Mouse (Mus musculus): ENCODE data around the gene Ttc9. TPM values are rescaled to one million over a fixed set of nuclear protein-coding genes. Genes with fewer than 3 reads are reported as not detected.

Gene Ttc9
- total RNA-seq, 1 experiment from 2014 or later, result not detected

GRCm38 (mm10) chr12:81653344-81653743, 22.3 kb downstream of the Ttc9 start:
- ATAC-seq (replicated peaks; ENCODE audit: low read depth, poor library complexity, severe bottlenecking), result no peak

GRCm38 (mm10) chr12:81657321-81657720, 26.3 kb downstream of the Ttc9 start:
- no peak for ATAC-seq (replicated peaks; ENCODE audit: low read depth, poor library complexity, severe bottlenecking)

- ATAC-seq (replicated peaks; ENCODE audit: low read depth, poor library complexity, severe bottlenecking), result peak; percentile 65
These were observed 27.0 kb downstream of the Ttc9 start for GRCm38 (mm10) chr12:81658086-81658485.

GRCm38 (mm10) chr12:81662076-81662475, 31.0 kb downstream of the Ttc9 start:
- ATAC-seq (replicated peaks; ENCODE audit: low read depth, poor library complexity, severe bottlenecking), result no peak

- ATAC-seq (replicated peaks; ENCODE audit: low read depth, poor library complexity, severe bottlenecking), result no peak
These were observed 32.1 kb downstream of the Ttc9 start for GRCm38 (mm10) chr12:81663116-81663515.

- ATAC-seq (replicated peaks; ENCODE audit: low read depth, poor library complexity, severe bottlenecking), result no peak
These were observed 32.9 kb downstream of the Ttc9 start for GRCm38 (mm10) chr12:81663906-81664305.

GRCm38 (mm10) chr12:81668406-81668805, 37.4 kb downstream of the Ttc9 start:
- ATAC-seq (replicated peaks; ENCODE audit: low read depth, poor library complexity, severe bottlenecking), result no peak

GRCm38 (mm10) chr12:81675557-81675956, 44.5 kb downstream of the Ttc9 start:
- 0 out of 2 replicates have a peak, but pooled peaks have one; percentile 45 for ATAC-seq (replicated peaks; ENCODE audit: low read depth, poor library complexity, severe bottlenecking)

GRCm38 (mm10) chr12:81679807-81680529, 48.9 kb downstream of the Ttc9 start:
- no peak for ATAC-seq (replicated peaks; ENCODE audit: low read depth, poor library complexity, severe bottlenecking)

- no peak for ATAC-seq (replicated peaks; ENCODE audit: low read depth, poor library complexity, severe bottlenecking)
These were observed 52.3 kb downstream of the Ttc9 start for GRCm38 (mm10) chr12:81683395-81683794.

- no peak for ATAC-seq (replicated peaks; ENCODE audit: low read depth, poor library complexity, severe bottlenecking)
These were observed 53.0 kb downstream of the Ttc9 start for GRCm38 (mm10) chr12:81684096-81684495.

- ATAC-seq (replicated peaks; ENCODE audit: low read depth, poor library complexity, severe bottlenecking), result no peak
These were observed 54.9 kb downstream of the Ttc9 start for GRCm38 (mm10) chr12:81685981-81686380.

- ATAC-seq (replicated peaks; ENCODE audit: low read depth, poor library complexity, severe bottlenecking), result no peak
These were observed 55.5 kb downstream of the Ttc9 start for GRCm38 (mm10) chr12:81686406-81687117.

- ATAC-seq (replicated peaks; ENCODE audit: low read depth, poor library complexity, severe bottlenecking), result no peak
These were observed 56.8 kb downstream of the Ttc9 start for GRCm38 (mm10) chr12:81687873-81688272.

GRCm38 (mm10) chr12:81688537-81688936, 57.5 kb downstream of the Ttc9 start:
- ATAC-seq (replicated peaks; ENCODE audit: low read depth, poor library complexity, severe bottlenecking), result peak; percentile 63

GRCm38 (mm10) chr12:81689505-81690056, 58.5 kb downstream of the Ttc9 start:
- ATAC-seq (replicated peaks; ENCODE audit: low read depth, poor library complexity, severe bottlenecking), result no peak

GRCm38 (mm10) chr12:81690111-81690510, 59.1 kb downstream of the Ttc9 start:
- no peak for ATAC-seq (replicated peaks; ENCODE audit: low read depth, poor library complexity, severe bottlenecking)

- no peak for ATAC-seq (replicated peaks; ENCODE audit: low read depth, poor library complexity, severe bottlenecking)
These were observed 59.7 kb downstream of the Ttc9 start for GRCm38 (mm10) chr12:81690751-81691150.

- ATAC-seq (replicated peaks; ENCODE audit: low read depth, poor library complexity, severe bottlenecking), result no peak
These were observed 60.2 kb downstream of the Ttc9 start for GRCm38 (mm10) chr12:81691177-81691730.

- ATAC-seq (replicated peaks; ENCODE audit: low read depth, poor library complexity, severe bottlenecking), result no peak
These were observed 67.0 kb downstream of the Ttc9 start for GRCm38 (mm10) chr12:81698011-81698410.

- no peak for ATAC-seq (replicated peaks; ENCODE audit: low read depth, poor library complexity, severe bottlenecking)
These were observed 71.9 kb downstream of the Ttc9 start for GRCm38 (mm10) chr12:81702903-81703302.
